Mouse (Mus musculus) E14TG2a.4 (cell line): ENCODE data around the gene Tmem72.
A peak's percentile ranks its signal among the peaks of the same experiment; 100 is the strongest.

Source experiments
- H3K27me3 ChIP-seq: 2 replicates; pipeline ENCODE4 v1.6.1; 2014; ENCODE audit warnings: low read length, control low read depth; ENCODE audit not compliant: insufficient read depth
- H3K36me3 ChIP-seq: 2 replicates; pipeline ENCODE4 v1.6.1; 2014; ENCODE audit warnings: low read length, control low read depth; ENCODE audit not compliant: insufficient read depth
- H3K4me1 ChIP-seq: replicated peaks from 2 replicates; pipeline ENCODE4 v1.6.1; 2014; ENCODE audit warnings: low read depth, low read length, control low read depth
- H3K4me3 ChIP-seq: replicated peaks from 2 replicates; pipeline ENCODE4 v1.5.1; 2014; ENCODE audit warnings: mild to moderate bottlenecking, low read length
- H3K9me3 ChIP-seq: 2 replicates; pipeline ENCODE4 v1.6.1; 2014; ENCODE audit warnings: low read length, control low read depth
- CTCF ChIP-seq: conservative IDR thresholded peaks from 2 replicates; pipeline ENCODE4 v1.5.1; 2014; ENCODE audit warnings: low read length
- NANOG ChIP-seq: IDR thresholded peaks from 2 replicates; pipeline ENCODE4 v1.6.1; 2014; ENCODE audit warnings: borderline replicate concordance, low read length, mixed read lengths
- POU5F1 ChIP-seq: IDR thresholded peaks from 2 replicates; pipeline ENCODE4 v1.6.1; 2014; ENCODE audit warnings: low read length, borderline replicate concordance

Tmem72 gene

GRCm38 (mm10) chr6:116650406-116650805, 66.3 kb downstream of the Tmem72 start, which contains the start of gene Depp1:
Depp1 (plus strand) TSS chr6:116650609.
- no peak for TF ChIP-seq POU5F1
- H3K9me3 ChIP-seq, result peaks cover 16% of the 10 kb centered on the region
- H3K36me3 ChIP-seq, result no peaks in the 10 kb centered on the region
- H3K4me3 ChIP-seq, result no peak within 1 kb of the TSS
- H3K27me3 ChIP-seq, result no peaks in the 10 kb centered on the region
- peaks cover 4% of the 10 kb centered on the region; the same call in 1 of the 2 replicates for H3K4me1 ChIP-seq

DNA sequence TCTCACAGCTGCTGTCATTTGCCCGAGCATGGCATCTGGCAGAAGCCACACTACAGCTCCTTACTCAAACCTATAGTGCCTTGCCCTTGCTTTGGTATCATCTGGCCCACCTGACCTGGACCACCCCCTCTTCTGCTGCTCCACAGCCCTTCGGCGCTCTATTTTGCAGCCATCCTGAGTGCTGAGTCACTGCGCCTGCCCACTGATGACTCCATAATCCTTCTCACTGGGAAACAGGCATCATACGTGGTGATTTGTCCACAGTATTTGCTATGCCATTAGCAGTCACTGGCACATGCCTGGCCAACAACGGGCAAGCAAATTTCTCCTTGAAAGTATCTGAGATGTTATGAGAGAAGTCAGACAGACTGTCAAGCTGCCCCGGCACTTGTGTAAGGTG, 66.9 kb downstream of the Tmem72 start:
- peaks cover 16% of the 10 kb centered on the region for H3K9me3 ChIP-seq
- no peaks in the 10 kb centered on the region for H3K36me3 ChIP-seq
- H3K4me3 ChIP-seq, result no peak overlapping the region
- H3K27me3 ChIP-seq, result no peaks in the 10 kb centered on the region
- no peak for TF ChIP-seq CTCF
- TF ChIP-seq NANOG, result no peak
- no peak for TF ChIP-seq POU5F1
- H3K4me1 ChIP-seq, result peaks cover 4% of the 10 kb centered on the region; the same call in 1 of the 2 replicates

GRCm38 (mm10) chr6:116647763-116648162, 69.0 kb downstream of the Tmem72 start:
- H3K4me3 ChIP-seq, result 0 out of 2 replicates have a peak overlapping the region, but pooled peaks have one; percentile 13
- TF ChIP-seq CTCF (no peak), POU5F1 (no peak), NANOG (no peak)
- H3K4me1 ChIP-seq, result peaks cover 6% of the 10 kb centered on the region; the same call in 1 of the 2 replicates

GRCm38 (mm10) chr6:116644335-116644734, 72.4 kb downstream of the Tmem72 start:
- Histone ChIP-seq H3K4me3 (no peak overlapping the region), H3K36me3 (no peaks in the 10 kb centered on the region), H3K4me1 (peaks cover 18% of the 10 kb centered on the region), H3K9me3 (peaks cover 8% of the 10 kb centered on the region), H3K27me3 (no peaks in the 10 kb centered on the region)
- TF ChIP-seq POU5F1 (no peak), NANOG (no peak), CTCF (no peak)

More at GRCm38 (mm10) chr6:116647763-116648162, 69.0 kb downstream of the Tmem72 start:
- Histone ChIP-seq H3K36me3 (no peaks in the 10 kb centered on the region), H3K27me3 (no peaks in the 10 kb centered on the region), H3K9me3 (peaks cover 16% of the 10 kb centered on the region)

DNA sequence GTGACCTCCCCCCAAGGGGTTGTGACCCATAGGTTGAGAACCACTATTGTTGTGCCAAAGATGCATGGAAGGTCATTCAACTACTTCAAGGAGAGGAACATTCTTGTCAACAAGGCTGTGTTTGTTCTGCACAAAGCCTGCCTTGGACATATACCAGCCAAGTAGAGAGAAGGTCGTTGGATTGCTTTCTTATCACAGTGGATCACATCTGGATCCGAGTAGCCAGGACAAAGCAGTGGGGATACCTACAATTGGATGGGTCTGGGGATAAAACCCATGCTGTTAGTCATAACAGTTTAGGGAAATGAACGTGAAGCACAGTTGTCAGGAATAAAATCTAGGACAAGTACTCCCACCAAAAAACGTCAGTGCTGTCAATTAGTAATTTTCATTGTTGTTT, 72.8 kb downstream of the Tmem72 start:
- H3K27me3 ChIP-seq, result no peaks in the 10 kb centered on the region; the same call in 1 of the 2 replicates
- H3K4me1 ChIP-seq, result peaks cover 23% of the 10 kb centered on the region
- H3K36me3 ChIP-seq, result no peaks in the 10 kb centered on the region
- peaks cover 3% of the 10 kb centered on the region; the same call in 1 of the 2 replicates for H3K9me3 ChIP-seq
- TF ChIP-seq NANOG, result no peak
- no peak for TF ChIP-seq POU5F1
- no peak for TF ChIP-seq CTCF
- H3K4me3 ChIP-seq, result no peak overlapping the region

GRCm38 (mm10) chr6:116642942-116643341, 73.8 kb downstream of the Tmem72 start:
- Histone ChIP-seq H3K27me3 (no peaks in the 10 kb centered on the region; the same call in 1 of the 2 replicates), H3K36me3 (no peaks in the 10 kb centered on the region), H3K4me1 (peaks cover 25% of the 10 kb centered on the region), H3K4me3 (no peak overlapping the region), H3K9me3 (no peaks in the 10 kb centered on the region)
- TF ChIP-seq NANOG, result no peak
- no peak for TF ChIP-seq POU5F1
- no peak for TF ChIP-seq CTCF

DNA sequence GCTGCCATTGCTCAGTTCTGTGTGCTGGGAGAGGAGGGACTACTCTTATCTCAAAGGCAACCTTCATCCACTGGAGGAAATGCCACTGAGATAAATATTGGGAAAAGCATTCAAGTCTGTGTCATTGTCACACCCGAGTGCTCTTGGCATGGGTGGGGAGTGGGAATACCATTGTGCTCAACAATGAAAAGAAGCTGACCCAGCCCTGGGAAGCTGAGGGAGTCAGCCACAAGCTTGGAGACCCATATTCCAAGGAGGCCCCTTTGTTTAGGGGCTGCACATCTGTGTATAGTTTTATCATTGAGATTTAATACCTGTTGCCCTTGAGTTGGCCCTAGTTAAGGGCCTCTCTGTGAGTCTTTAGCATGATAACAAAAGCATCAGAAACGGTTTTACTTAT, 77.0 kb downstream of the Tmem72 start:
- peaks cover 4% of the 10 kb centered on the region; the same call in 1 of the 2 replicates for H3K27me3 ChIP-seq
- no peaks in the 10 kb centered on the region for H3K36me3 ChIP-seq
- H3K4me1 ChIP-seq, result peaks cover 21% of the 10 kb centered on the region
- no peaks in the 10 kb centered on the region for H3K9me3 ChIP-seq
- H3K4me3 ChIP-seq, result no peak overlapping the region
- peak; percentile 57; the same call in 1 of the 2 replicates for TF ChIP-seq NANOG
- no peak for TF ChIP-seq POU5F1

DNA sequence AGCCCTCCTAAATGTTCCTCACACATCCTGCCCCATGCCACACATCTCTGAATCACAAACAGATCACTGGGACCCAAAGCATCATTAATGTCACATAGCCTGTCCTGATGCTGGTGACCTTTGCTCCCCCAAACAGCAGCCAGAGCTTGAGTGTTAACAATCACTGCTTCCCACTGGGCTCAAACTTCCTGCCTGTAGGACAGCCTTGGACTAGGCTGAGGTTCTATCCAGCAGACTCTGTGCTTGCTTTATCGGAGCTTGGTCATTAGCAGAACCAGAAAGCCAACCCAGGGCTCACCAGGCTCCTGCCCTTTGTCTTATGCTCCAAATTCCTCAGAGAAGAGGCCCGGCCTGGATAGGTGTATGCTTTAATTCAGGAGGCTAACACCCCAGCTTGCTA, 77.8 kb downstream of the Tmem72 start:
- no peak overlapping the region for H3K4me3 ChIP-seq
- peaks cover 20% of the 10 kb centered on the region for H3K4me1 ChIP-seq
- H3K27me3 ChIP-seq, result peaks cover 4% of the 10 kb centered on the region; the same call in 1 of the 2 replicates
- H3K9me3 ChIP-seq, result no peaks in the 10 kb centered on the region
- TF ChIP-seq POU5F1 (no peak), NANOG (no peak), CTCF (no peak)
- no peaks in the 10 kb centered on the region for H3K36me3 ChIP-seq

GRCm38 (mm10) chr6:116637496-116637895, 79.2 kb downstream of the Tmem72 start:
- Histone ChIP-seq H3K4me1 (peaks cover 19% of the 10 kb centered on the region), H3K9me3 (no peaks in the 10 kb centered on the region), H3K27me3 (peaks cover 4% of the 10 kb centered on the region; the same call in 1 of the 2 replicates), H3K36me3 (no peaks in the 10 kb centered on the region), H3K4me3 (no peak overlapping the region)
- TF ChIP-seq NANOG (no peak), CTCF (no peak), POU5F1 (no peak)
